Mouse (Mus musculus) small intestine, adult 2 months (tissue): ENCODE measurements around the gene Dlg2. TPM values are rescaled to one million over a fixed set of nuclear protein-coding genes. Genes with fewer than 3 reads are reported as not detected.

Experiments
- H3K27ac ChIP-seq: fragments of 200-500 bp; 2 replicates; pipeline ENCODE4 v1.5.1; 2012; ENCODE audit warnings: low read depth, low read length, control low read depth, inconsistent platforms; ENCODE audit not compliant: insufficient read depth
- H3K27me3 ChIP-seq: fragments of 200-500 bp; 2 replicates; pipeline ENCODE4 v1.6.1; 2012; ENCODE audit warnings: mild to moderate bottlenecking, moderate library complexity, low read length, inconsistent platforms; ENCODE audit not compliant: control insufficient read depth, insufficient read depth
- H3K36me3 ChIP-seq: fragments of 200-500 bp; 2 replicates; pipeline ENCODE4 v1.6.1; 2012; ENCODE audit warnings: mild to moderate bottlenecking, low read length, control low read depth, inconsistent platforms; ENCODE audit not compliant: control insufficient read depth, insufficient read depth
- H3K4me1 ChIP-seq: fragments of 200-500 bp; 2 replicates; pipeline ENCODE4 v1.6.1; 2012; ENCODE audit warnings: low read length, inconsistent platforms, mixed read lengths; ENCODE audit not compliant: control insufficient read depth, insufficient read depth, insufficient read length
- H3K4me3 ChIP-seq: fragments of 200-500 bp; 2 replicates; pipeline ENCODE4 v1.5.1; 2012; ENCODE audit warnings: low read depth, mild to moderate bottlenecking, control low read depth, inconsistent platforms, low read length, moderate library complexity
- CTCF ChIP-seq: fragments of 200-500 bp; IDR thresholded peaks from 2 replicates; pipeline ENCODE4 v1.5.1; 2012; ENCODE audit warnings: low read depth, mild to moderate bottlenecking, control low read depth, inconsistent platforms, low read length, moderate library complexity, mixed read lengths; ENCODE audit not compliant: insufficient replicate concordance, insufficient read length; ENCODE audit errors: extremely low read depth
- POLR2A ChIP-seq: fragments of 200-500 bp; IDR thresholded peaks from 2 replicates; pipeline ENCODE4 v1.6.1; 2012; ENCODE audit warnings: low read depth, mild to moderate bottlenecking, control low read depth, inconsistent platforms, low read length, moderate library complexity
- WGBS: fragments of 180-500 bp; shearing (Covaris S2); methylation state at CpG from one replicate; pipeline ENCODE4 v1.1.7; 2018; 5-methylcytosine and 5-hydroxymethylcytosine counted together
- polyA plus RNA-seq: library from polyadenylated mRNA; depleted of rRNA; stranded (reverse); fragments of >200 nt; gene quantifications from 2 replicates; pipeline ENCODE4 v1.2.3, GENCODE M21; 2012

Dlg2 gene
- polyA plus RNA-seq, 1 experiment = 0.38 TPM

GRCm38 (mm10) chr7:91479145-91479544 lies 1002.7 kb downstream of the Dlg2 start:
- no peaks in the 10 kb centered on the region for H3K27me3 ChIP-seq
- no peaks in the 10 kb centered on the region for H3K4me1 ChIP-seq
- 51% methylated on average over 3 of the region's 3 CpGs for WGBS
- no peaks in the 10 kb centered on the region for H3K36me3 ChIP-seq
- no peak overlapping the region for H3K4me3 ChIP-seq
- TF ChIP-seq CTCF (no peak), POLR2A (no peak)
- no peak overlapping the region for H3K27ac ChIP-seq

DNA sequence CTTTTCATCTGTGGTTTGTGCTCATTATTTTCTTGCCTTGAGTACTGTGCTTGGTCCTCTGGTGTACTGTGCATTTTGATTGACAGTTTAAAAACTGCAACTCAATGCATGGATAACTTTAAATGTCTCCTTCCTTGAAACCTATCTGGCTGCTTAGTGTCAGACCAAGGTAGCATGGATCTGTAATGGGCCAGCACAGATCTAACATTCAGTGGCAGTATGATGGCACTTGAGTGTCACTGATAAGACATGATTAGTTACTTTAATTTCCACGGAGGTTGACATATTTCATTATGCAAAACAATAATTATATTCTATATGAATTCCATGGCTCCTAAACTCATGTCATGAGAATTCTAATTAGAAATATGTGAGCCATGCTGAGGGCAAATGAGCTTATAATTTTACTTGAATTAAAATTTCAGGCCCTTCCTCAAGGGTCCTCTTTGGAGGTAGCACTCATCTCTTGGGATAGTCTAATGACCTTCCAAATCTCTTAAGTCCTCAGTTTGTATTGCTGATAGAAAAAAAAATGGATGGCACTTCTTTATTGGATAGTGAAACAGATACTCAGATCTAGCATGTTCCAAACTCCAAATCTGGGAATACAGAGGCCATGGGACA lies 1005.2 kb downstream of the Dlg2 start:
- Histone ChIP-seq H3K4me3 (no peak overlapping the region), H3K4me1 (no peaks in the 10 kb centered on the region), H3K36me3 (no peaks in the 10 kb centered on the region), H3K27me3 (no peaks in the 10 kb centered on the region), H3K27ac (no peak overlapping the region)
- TF ChIP-seq CTCF (no peak), POLR2A (no peak)
- WGBS = 76% methylated on average over 1 of the region's 1 CpGs

- H3K4me1 ChIP-seq = no peaks in the 10 kb centered on the region
- H3K27ac ChIP-seq = no peak overlapping the region
- no peak overlapping the region for H3K4me3 ChIP-seq
- WGBS = 71% methylated on average over 3 of the region's 3 CpGs
- no peak for TF ChIP-seq CTCF
- TF ChIP-seq POLR2A = no peak
- no peaks in the 10 kb centered on the region for H3K27me3 ChIP-seq
- no peaks in the 10 kb centered on the region for H3K36me3 ChIP-seq
These were observed 1016.8 kb downstream of the Dlg2 start for GRCm38 (mm10) chr7:91493234-91493633.

- Histone ChIP-seq H3K27me3 (no peaks in the 10 kb centered on the region), H3K4me3 (no peak overlapping the region), H3K4me1 (no peaks in the 10 kb centered on the region), H3K36me3 (no peaks in the 10 kb centered on the region), H3K27ac (no peak overlapping the region)
- no peak for TF ChIP-seq POLR2A
- no peak for TF ChIP-seq CTCF
- 58% methylated on average over 5 of the region's 5 CpGs for WGBS
These were observed 1019.1 kb downstream of the Dlg2 start for GRCm38 (mm10) chr7:91495526-91495925.

- Histone ChIP-seq H3K27me3 (no peaks in the 10 kb centered on the region), H3K4me1 (no peaks in the 10 kb centered on the region), H3K4me3 (no peak overlapping the region), H3K27ac (no peak overlapping the region), H3K36me3 (no peaks in the 10 kb centered on the region)
- 71% methylated on average over 1 of the region's 1 CpGs for WGBS
- TF ChIP-seq CTCF (no peak), POLR2A (no peak)
These were observed 1034.6 kb downstream of the Dlg2 start for GRCm38 (mm10) chr7:91511119-91511518.

DNA sequence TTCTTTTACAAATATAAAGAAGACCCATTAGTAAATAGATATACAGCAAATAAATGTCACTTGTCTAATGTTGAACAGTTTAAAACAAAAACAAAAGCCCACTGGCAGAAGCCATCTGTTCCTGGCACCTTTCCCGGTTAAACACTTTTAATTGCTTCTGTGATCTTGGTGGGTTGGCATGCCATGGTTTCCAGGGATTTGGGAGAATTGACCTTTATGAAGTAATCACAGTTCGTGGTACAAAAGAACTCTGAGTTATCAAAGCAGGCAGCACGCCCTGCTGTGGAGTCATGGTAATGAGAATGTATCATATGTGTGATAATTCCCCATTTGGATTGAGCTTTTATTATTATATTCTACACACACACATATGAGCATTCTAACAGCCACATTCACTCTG lies 1038.0 kb downstream of the Dlg2 start:
- Histone ChIP-seq H3K36me3 (no peaks in the 10 kb centered on the region), H3K4me1 (no peaks in the 10 kb centered on the region), H3K4me3 (no peak overlapping the region), H3K27ac (no peak overlapping the region), H3K27me3 (no peaks in the 10 kb centered on the region)
- no peak for TF ChIP-seq POLR2A
- TF ChIP-seq CTCF = no peak
- WGBS = 32% methylated on average over 3 of the region's 3 CpGs

GRCm38 (mm10) chr7:91516225-91516624 lies 1039.8 kb downstream of the Dlg2 start:
- WGBS = 67% methylated on average over 3 of the region's 3 CpGs

DNA sequence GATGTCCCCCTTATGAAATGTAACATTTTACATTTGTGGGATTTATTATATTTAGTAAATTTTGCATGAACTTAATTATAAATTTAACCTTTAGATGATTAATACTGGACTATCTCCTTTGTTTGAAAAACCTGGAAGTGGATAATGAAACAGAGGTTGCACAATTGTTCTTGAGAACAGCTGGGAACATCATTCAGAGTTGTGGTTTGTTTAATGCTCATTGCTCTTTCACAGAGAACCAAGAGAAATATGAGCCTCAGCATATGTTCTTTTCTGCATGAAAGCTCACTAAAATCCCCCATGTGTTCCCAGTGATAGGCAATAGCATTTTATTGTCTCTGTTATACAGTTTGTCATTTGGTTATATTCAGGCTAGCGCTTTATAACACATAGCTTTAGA lies 1049.4 kb downstream of the Dlg2 start:
- TF ChIP-seq POLR2A = no peak
- WGBS = 84% methylated on average over 1 of the region's 1 CpGs
- no peak overlapping the region for H3K4me3 ChIP-seq
- no peaks in the 10 kb centered on the region for H3K36me3 ChIP-seq
- no peaks in the 10 kb centered on the region for H3K27me3 ChIP-seq
- H3K27ac ChIP-seq = no peak overlapping the region
- no peaks in the 10 kb centered on the region for H3K4me1 ChIP-seq

More at GRCm38 (mm10) chr7:91516225-91516624, 1039.8 kb downstream of the Dlg2 start:
- Histone ChIP-seq H3K27ac (no peak overlapping the region), H3K36me3 (no peaks in the 10 kb centered on the region), H3K27me3 (no peaks in the 10 kb centered on the region), H3K4me3 (no peak overlapping the region), H3K4me1 (no peaks in the 10 kb centered on the region)
- no peak for TF ChIP-seq POLR2A
- TF ChIP-seq CTCF = no peak
